Mouse (Mus musculus): Measurements from ENCODE around the gene Flt1.

The Flt1 gene

DNA sequence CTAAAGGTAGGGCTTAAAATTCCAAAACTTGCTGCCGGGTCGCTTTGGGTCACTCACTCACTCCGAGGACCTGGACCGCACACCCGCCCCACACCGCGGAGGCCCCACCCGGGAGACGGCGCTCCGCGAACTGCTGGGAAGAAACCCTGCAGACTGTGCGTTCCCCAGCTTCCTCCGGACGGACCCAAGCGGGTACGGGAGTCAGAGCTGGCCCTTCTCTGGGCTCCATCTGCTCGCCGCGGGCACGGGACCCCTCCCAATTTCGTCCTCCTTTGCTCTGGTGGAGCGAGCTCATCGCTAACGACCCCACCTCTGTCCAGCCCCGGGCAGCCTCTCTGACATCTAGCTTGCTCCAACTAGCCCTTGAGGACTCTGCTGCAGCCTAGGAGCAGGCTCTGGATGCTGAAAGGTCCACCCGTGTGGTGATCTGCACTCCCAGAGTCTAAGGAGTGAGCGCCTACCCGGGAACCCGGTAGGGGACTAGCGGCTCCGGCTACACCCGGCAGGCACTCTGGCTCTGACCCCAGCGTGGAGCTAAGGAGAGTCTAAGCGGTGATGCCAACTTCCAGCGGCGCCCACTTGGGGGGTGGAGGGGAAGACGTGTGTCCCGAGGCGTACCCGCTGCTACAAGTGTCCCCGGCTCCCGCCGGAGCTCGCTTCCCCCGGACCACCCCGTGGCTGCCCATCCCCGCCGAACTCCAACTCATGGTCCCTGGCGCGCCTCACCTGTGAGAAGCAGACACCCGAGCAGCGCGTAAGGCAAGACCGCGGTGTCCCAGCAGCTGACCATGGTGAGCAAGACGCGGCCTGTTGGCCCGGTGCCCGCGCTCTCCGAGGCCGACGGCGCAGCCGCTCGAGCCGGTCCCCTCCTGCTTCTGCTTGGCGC, 623 bp downstream of the Flt1 start:
- DNase-seq (ENCODE audit: low spot score in 2 of 2), result no peak

DNA sequence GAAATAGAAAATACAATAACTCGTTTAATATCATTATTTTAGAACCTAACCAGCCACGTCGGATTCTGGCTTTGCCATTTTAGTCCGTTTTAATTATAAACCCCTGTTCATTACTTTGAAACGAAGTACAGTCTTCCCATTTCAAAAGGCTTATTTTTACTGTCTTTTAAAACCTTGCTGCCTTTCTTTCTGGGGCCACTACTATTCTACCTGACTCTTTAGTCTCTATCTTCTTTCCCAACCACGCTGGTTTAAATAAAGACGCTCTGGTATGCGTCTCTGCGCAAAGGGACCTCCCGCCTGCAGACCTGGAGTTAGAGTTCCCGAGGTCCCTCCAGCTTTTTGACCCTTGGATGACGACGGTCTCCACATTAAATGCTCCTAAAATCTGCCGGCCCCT, 1.4 kb downstream of the Flt1 start:
- DNase-seq (ENCODE audit: low spot score in 2 of 2), result no peak

- no peak for DNase-seq (ENCODE audit: low spot score in 2 of 2)
Observed at GRCm38 (mm10) chr5:147723811-147724210, 2.0 kb downstream of the Flt1 start.

DNA sequence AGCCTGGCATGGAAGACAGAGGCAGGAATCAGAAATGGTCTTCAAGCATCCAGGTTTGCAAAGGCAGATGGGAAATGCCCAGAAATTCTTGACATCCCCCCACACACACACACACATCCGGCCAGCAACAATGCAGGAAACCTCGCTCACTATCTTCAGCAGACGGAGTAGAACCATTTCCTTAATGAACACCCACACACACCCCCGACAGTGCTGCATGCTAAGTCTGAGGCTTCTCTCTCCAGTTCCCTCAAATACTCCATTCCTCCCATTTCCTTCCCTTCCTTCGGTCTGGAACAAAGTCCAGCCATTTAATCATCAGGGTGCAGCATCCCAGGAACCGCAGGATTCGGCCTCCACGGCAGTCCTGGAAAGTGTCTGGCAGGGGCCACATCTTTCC, 4.4 kb downstream of the Flt1 start:
- no peak for DNase-seq (ENCODE audit: low spot score in 2 of 2)

DNA sequence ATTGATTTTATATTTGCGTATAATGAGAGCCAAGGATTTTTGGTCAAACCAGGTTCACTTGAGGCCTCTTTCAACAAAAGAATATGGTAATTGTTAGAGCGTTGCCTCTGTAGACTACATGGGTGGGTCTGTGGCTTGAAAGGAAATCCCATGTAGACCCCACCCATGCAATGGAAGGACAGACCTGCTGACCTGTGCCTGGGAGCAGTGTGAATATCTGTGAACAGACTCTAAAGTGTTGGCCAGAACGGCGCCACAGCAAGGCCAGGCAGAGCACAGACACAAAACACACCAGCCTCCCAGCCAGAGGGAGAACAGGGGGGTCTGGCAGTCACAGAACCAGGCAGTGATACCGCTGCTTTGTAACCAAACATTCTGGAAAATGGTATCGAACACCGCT, 7.5 kb downstream of the Flt1 start:
- no peak for DNase-seq (ENCODE audit: low spot score in 2 of 2)

- no peak for DNase-seq (ENCODE audit: low spot score in 2 of 2)
Observed at GRCm38 (mm10) chr5:147716697-147717217, 9.1 kb downstream of the Flt1 start.

- DNase-seq (ENCODE audit: low spot score in 2 of 2), result no peak
Observed at GRCm38 (mm10) chr5:147716276-147716675, 9.5 kb downstream of the Flt1 start.

DNA sequence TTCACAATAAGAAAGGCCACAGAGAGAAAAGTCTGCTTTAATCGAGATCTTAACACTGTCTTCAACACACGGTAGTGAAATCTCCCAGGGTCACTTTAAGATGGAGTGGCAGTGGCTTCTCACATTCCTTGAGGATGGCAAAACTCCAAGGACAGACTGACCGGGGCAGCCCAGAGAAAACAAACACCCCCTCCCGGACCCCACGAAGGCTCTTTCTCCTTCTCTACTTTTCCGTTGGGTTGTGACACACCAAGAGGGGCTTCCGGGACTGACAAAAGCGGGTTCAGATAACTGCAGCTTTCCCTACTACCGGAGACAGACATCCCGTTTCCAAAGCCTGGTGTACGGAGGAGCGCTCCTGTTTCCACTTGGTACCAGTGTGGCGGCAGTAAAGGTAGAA, 10.4 kb downstream of the Flt1 start:
- no peak for DNase-seq (ENCODE audit: low spot score in 2 of 2)

DNA sequence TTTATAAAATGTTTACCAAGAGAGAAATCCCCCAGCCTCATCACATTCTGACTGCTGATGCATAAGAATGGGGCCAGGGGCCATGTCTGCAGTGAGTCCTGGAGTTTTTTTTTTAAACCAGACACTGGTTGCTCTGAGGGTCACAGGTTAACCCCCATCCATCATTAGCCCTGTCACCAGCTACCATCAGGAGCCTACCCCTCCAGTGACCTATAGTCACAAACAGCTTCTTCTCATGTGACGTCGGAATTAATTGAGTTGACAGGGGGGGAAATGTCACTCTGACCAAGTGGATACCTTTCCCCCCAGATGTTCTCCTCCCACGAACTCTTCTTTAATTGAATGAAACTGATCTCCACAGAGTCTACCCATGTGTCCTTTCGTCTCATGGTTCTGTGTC, 17.3 kb downstream of the Flt1 start:
- no peak for DNase-seq (ENCODE audit: low spot score in 2 of 2)

- DNase-seq (ENCODE audit: low spot score in 2 of 2), result no peak
Observed at GRCm38 (mm10) chr5:147707479-147707878, 18.3 kb downstream of the Flt1 start.

DNA sequence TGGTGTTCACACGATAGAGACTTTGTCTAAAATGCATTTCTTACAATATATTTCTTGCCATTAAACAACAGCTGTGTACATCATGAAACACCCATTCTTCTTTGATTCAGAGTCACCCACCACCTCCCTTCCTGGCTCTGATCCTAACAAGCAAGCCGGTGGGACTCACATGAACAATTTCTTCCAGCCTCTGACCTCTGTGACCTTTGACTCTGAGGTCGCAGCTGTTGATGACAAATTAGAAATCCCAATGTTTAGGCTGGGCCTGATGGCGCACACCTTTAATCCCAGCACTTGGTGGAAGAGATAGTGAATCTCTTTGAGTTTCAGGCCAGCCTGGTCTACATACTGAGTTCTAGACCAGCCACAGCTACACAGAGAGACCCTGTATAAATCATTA, 20.9 kb downstream of the Flt1 start:
- no peak for DNase-seq (ENCODE audit: low spot score in 2 of 2)

DNA sequence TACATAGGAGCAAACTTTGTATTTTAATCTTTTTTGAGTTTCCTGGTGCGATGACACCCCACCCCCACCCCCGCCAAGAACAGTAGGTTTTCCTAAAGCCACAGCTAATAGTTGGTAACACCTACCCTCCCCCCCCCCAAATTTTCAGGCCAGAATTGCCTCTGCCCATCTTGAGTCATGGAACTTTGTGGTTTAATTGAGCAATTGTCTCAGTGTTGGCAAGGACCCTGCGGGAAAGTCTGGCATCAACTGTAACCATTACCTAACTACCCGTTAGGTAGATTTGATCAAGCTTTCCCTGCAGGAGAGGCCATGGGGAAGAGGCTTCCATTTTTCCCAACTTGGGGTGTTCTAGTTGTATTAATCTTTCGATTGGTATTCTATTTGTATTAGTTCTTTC, 23.4 kb downstream of the Flt1 start:
- DNase-seq (ENCODE audit: low spot score in 2 of 2), result no peak

- DNase-seq (ENCODE audit: low spot score in 2 of 2), result no peak
Observed at GRCm38 (mm10) chr5:147701024-147701423, 24.8 kb downstream of the Flt1 start.

GRCm38 (mm10) chr5:147698044-147698443, 27.8 kb downstream of the Flt1 start:
- no peak for DNase-seq (ENCODE audit: low spot score in 2 of 2)

- no peak for DNase-seq (ENCODE audit: low spot score in 2 of 2)
Observed at GRCm38 (mm10) chr5:147697165-147697564, 28.6 kb downstream of the Flt1 start.

GRCm38 (mm10) chr5:147692622-147693021, 33.2 kb downstream of the Flt1 start:
- no peak for DNase-seq (ENCODE audit: low spot score in 2 of 2)

- no peak for DNase-seq (ENCODE audit: low spot score in 2 of 2)
Observed at GRCm38 (mm10) chr5:147683707-147684323, 42.0 kb downstream of the Flt1 start.

- no peak for DNase-seq (ENCODE audit: low spot score in 2 of 2)
Observed at GRCm38 (mm10) chr5:147681224-147681623, 44.6 kb downstream of the Flt1 start.

- no peak for DNase-seq (ENCODE audit: low spot score in 2 of 2)
Observed at GRCm38 (mm10) chr5:147680711-147681110, 45.1 kb downstream of the Flt1 start.

- DNase-seq (ENCODE audit: low spot score in 2 of 2), result no peak
Observed at GRCm38 (mm10) chr5:147679316-147679715, 46.5 kb downstream of the Flt1 start.

DNA sequence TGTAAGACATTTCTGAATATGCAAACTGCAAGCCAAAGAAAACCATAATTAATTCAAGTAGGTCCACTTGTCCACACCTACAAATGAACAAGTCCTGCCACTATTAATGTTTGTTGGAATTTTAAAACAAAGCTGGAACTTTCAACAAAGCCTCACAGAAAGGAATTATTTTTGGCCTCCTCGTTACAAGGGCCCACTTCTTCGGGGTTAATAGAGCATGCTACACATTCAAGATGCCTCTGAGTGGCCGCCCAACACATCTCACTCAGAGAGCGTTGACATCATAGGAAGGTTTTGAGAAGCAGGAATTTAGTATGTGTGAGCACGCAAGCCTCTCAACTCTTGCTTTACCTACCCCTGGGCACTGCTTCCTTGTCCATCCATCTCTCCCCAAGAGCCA, 50.0 kb downstream of the Flt1 start:
- DNase-seq (ENCODE audit: low spot score in 2 of 2), result no peak

GRCm38 (mm10) chr5:147671765-147672424, 53.9 kb downstream of the Flt1 start:
- peak; percentile 20 to 59 for DNase-seq (ENCODE audit: low spot score in 2 of 2)
